Mouse (Mus musculus) ovary, adult 18-20 months (tissue): ENCODE data around the gene Aebp2.
"Not testable (repeated sequence)": the region's sequence is repeated elsewhere in the genome, so short reads cannot be mapped to it uniquely, and the experiment has no call there.

Experiments used
- DNase-seq: peaks from one replicate; pipeline ENCODE4 v3.0.0; 2022; ENCODE audit warnings: low spot score, mixed read lengths

The Aebp2 gene

DNA sequence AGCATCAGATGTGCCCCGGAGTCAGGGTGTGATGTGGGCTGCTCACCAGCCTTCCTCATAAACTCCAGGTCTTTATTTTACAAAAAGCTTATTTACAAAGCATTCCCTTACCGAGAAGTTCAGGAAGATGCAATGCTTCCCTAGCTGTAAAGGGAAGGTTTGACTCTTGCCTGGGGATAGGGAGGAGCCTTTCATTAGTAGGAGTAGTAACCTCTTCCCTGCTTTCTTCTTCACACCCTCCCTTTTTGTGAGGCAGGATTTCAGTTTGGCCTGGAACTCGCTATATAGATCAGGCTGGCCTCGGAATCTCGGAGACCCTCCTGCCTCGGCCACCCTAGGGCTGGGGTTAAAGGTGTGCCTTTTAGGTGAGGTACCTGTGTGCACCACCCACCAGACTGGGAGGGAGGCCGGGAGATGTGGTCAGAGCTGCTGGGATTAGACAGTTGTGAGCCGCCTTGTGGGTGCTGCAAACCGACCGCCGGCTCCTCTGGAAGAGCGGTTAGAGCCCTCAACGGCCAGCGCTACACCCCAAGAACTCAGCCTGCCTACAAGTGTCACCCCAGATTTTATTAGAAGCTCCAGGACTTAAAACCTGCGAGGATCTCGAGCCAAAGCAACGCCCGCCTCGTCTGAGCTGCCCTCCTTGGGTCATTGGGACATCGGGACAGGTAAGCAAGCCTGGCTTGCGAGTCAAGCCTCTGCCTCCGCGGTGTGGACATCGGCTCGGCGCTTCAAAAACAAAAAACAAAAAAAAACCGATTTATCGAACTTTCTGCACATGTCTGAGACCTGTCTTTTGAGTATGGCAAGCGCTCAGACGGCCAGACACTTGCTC lies at the start of gene Aebp2:
Aebp2 (plus strand) TSS at position 273 of the 835 bp plus-strand sequence.
- DNase-seq = no peak

DNA sequence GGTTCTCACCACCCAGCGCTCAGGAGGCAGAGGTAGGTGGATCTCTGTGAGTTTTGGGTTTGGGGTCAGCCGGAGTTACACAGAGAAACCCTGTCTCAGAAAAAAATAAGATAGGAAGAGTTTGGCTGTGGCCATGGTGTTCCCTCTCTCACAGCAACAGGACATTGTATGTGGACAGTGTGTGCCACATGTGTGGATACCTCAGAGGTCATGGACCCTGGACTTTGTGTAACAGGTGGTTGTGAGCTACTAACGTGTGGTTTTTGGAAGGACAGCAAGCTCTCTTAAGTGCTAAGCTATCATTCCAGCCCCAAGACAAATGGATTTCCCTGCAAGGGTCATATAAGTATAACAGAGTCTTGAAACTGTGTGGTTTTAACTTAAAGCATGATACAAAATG lies 47.5 kb upstream of the Aebp2 start:
- no peak for DNase-seq

DNA sequence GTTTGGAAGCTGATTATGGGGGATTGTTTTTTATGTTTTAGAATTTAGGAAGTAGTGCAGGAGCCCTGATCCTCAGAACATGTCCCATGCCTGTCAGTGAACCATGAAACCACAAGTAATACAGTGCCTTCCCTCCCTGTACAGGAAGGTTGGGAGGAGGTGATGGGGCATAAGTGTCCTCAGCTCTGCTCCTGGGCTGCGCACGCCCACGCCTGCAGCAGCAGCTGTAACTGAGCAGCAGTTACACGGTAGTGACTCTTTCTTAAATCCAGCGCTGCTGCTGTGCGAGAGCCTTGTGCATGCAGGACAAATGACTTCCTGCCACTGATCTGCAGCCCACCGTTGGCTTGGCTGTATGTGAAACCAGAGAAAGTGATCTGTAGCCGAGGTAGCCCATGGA lies 46.3 kb upstream of the Aebp2 start:
- DNase-seq = no peak

DNA sequence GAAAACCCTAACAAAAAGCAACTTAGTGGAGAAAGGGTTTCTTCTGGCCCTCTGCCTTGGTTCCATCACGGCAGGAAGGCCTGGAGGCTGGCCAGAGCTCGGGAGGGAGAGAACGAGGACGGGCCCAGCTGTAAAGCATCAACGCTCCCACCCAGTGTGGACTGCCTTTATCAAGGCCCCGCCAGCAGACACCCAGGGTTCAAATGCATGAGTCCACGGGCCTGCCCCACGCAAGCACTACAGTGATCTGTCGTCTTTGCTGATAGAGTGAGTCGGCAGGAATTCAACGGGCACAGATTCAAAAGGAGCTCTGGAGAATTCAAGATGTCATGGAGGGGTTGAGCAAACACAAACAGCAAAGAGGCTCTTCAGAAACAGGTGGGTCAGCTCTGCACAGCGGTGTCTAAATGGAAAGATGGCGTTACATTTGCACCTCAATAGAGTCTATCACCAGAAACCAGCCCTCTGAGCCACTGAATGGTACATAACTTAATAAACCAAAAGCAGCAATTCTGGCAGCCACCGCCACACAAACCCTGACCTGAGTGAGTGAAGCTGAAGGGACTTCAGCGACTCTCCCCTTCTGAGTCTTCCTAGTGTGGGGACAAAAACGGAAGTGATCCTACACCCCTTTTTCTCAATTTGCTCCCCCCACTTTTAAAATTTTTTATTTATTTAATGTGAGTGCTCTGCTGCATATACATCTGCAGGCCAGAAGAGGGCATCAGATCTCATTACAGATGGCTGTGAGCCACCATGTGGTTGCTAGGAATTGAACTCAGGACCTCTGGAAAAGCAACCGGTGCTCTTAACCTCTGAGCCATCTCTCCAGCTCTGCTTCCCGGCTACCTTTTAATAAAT lies 45.3 kb upstream of the Aebp2 start:
- DNase-seq = no peak

DNA sequence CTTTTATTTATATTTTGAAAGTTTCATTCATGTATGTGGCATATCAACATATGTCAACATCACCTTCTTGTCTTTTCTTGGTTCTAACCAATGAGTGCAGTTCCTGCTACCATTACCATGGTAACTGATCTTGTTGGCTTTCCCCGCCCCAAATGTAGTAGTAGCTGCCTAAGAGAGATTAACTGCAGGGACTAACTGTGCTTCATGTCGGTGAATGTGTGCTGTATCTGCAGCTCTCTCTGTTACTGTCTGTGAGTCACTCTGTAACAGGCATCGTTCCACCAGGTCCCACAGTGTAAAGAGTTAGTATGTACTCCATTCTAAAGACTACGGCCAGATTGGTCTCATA lies 44.7 kb upstream of the Aebp2 start:
- no peak for DNase-seq

DNA sequence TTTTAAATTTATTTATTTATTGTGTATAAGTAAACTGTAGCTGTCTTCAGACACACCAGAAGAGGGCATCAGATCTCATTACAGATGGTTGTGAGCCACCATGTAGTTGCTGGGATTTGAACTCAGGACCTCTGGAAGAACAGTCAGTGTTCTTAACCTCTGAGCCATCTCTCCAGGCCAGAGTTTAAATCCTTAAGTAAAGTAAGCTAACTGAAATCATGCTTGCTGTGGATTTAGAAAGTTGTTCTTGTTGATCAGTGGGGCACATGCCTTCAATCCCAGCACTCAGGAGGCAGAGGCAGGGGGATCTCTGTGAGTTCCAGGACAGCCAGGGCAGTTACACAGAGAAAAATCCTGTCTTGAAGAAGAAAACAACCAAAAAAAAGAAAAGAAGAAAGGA lies 43.5 kb upstream of the Aebp2 start:
- not testable (repeated sequence) for DNase-seq

DNA sequence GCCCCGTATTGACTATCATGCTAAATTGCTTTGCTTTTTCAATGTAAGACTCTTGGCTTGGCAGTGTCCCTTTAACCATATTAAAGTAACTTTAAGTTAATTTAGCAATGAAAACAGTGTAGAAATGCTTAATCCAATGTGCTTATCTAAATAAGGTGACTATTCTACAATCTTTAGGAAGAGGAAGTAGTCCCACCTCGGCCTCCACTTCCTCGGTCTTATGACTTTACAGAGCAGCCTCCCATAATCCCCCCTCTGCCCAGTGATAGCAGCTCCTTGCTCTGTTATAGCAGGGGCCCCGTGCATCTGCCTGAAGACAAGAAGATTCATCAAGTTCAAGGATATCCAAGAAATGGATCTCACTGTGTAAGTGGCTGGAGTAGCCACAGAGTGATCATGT lies 42.3 kb upstream of the Aebp2 start:
- no peak for DNase-seq

DNA sequence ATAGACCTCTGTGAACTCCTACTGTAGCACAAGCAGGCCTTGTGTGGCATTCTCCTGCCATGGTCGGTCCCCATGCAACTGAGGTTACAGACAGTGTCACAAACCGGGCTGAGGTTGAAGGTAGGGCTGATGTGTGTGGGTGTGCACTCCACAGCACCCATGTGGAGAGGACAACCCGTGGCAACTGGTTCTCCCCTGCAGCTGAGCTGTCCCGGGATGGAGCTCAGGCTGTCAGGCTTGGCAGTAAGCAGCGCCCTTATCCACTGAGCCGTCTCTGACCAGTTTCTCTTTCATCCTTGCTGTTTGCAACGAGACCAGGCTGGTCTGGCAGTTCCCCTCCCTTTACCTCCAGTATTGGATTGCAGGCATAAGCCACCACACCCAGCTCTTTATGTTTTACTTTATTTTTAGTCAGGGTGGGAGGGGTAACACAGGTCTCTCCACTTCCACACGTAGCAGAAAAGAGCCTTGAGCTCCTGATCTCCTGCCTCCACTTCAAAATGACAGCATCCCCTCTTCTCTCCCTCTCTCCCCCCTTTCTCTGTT lies 35.7 kb upstream of the Aebp2 start:
- DNase-seq = no peak

DNA sequence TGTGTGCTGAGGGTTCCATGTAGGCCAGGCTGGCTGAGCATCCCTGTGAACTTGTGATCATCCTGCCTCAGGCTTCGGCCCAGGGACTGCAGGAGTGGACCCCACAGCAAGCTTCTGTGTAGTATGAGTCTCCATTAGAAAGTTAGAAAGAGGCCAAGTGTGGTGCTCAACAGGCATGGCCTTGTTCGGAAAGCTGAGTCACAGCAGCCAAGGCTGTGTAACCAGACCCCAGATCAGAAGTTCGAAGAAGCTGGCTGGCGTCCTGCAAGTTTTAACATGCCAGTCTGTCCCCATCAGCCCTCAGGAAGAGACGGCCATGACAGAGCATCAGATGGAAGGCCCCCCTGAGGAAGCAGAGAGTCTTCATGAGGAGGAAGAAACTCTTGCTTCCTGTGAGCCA lies 31.1 kb upstream of the Aebp2 start:
- no peak for DNase-seq

DNA sequence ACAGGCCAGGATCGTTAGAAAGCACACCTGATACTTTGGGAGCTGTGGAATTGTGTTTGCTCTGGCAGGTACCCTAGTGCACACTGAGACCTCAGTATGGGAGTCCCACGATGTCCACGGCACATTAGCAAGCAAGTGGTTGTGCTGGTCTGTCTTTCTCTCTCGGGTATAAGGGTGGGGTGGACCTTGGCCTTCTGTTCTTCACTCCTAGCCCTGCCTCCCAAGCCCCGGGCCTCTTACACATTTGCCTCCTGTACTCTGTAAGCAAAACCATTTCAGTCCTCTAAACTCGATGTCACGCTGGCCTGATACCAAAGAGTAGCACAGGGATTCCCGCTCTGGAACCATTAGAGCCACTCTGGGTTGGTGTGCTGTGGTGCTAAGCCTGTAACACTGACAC lies 29.8 kb upstream of the Aebp2 start:
- DNase-seq = no peak

DNA sequence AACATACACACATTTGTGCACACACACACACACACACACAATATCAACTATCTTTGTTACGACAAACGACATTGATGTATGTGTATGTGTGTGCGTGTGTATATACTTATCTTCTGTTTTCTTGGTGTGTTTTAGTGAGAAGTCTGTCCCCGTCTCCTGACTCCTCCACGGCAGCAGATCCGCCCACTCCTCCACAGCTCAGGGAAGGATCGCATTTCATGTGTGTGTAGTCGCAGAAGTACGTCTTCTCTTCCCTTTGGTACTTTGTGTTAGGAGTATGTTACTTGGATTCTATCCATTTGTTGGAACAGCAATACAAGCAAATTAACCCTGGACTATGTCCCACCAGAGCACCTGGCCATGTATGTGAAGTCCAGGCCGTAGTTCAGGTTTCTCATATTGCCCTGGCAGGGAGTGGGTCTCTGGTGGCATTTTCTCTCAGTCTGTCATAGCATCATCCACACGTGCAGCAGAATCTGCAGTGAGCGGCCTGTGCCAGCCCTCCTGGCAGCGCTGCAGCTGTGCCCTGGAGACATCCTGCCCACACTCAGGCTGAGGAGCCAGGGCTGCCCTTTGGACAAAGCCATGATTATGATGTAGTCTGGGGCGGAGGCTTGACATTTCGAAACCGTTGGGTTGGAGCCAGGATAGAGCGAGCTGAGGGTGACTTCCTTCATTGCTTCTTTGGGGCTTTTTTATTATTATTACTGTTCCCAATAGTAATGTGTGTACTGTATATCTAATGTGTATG lies 28.9 kb upstream of the Aebp2 start:
- DNase-seq = peak; percentile 15

DNA sequence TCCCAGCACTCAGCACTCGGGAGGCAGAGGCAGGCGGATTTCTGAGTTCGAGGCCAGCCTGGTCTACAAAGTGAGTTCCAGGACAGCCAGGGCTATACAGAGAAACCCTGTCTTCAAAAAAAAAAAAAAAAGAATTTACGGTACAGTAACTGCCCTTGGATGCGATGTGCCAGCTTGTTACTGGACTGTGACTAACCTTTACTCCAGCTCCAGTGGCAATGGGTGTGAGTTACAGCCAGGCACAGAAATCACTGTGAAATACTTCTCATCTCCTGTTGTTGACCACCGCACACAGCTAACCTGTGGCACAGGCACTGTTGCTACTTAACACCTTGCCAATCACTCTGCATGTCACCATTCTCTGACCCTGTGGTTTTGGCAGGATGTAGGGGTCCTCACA lies 26.9 kb upstream of the Aebp2 start:
- DNase-seq = not testable (repeated sequence)

DNA sequence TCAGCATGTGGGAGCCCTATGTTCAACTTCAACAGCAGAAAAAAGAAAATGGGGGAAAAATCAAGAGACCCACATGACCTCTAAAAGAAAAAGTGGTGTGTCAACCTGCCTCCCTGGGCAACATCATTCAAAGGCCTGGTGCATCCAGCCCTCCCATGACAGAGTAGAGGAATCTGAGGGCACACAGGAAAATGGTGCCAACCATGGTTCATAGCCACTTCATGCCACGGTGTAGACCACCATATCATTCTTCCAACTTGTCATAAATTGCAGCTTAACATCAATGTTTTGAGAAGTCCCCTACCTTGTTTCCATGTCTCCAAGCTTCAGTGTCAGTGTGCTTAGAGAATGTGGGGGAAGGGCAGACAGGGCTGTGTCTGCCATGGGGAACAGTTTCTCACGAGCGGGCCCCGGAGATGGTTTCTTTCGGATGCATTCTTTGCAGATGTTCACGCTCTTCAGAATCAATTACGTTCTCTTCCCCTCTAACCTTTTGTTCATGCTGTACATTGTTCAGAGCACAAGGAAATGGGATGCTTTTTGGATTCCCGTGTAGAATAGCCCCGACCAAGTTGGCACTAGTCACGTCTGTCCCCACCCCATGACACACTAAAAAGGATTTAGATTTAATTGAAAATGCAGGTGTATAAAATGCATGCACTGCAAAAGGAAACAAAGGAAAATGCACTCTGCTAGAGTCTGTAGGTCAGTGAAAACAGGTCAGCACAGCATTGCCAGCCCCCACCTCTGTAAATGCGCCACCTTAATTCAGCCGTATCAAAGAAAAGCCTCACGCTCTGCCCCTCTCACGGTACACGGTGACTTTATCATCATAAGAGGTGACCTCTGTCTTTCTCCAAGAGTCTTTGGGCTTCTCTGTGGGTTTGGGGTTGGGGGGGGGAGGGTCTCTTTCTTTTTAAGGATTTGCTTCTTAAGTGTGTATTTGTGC lies 24.8 kb upstream of the Aebp2 start:
- DNase-seq = no peak

DNA sequence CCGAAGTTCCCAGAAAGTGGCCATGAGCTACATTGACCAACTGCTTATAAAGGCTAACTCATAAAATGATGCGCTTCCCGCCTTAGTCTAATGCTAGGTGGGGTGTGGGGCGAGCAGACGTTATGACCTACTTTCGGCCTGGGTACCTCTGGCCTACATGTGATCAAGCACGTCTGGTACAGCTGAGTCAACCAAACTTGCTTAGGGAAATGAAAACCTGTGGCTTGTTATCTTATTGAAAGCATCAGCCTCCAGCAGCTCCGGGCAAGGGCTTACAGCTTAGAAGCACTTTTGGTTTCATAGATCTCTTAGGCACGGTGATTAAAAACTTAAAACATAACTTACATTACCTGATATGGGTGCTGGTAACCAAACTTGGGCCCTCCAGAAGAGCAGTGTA lies 23.9 kb upstream of the Aebp2 start:
- DNase-seq = no peak

DNA sequence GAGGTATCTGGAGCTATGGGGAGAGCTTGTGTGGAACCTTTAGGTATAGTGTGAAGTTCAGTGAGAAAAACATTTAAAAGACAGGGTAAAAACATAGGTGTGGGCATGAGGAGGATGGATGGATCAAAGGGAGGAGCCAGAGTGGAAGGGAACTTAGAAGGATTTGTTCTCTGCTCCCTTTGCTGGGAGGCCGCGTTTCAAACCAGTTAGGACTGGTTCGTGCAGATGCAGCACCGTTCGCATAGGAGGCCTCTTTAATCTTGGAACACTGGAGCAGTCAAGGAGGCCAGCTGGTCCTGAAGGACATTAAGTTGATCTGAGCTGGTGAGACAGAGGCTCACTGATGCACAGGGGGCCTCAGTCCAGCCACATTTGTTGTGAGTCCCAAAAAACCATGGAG lies 23.1 kb upstream of the Aebp2 start:
- DNase-seq = no peak

DNA sequence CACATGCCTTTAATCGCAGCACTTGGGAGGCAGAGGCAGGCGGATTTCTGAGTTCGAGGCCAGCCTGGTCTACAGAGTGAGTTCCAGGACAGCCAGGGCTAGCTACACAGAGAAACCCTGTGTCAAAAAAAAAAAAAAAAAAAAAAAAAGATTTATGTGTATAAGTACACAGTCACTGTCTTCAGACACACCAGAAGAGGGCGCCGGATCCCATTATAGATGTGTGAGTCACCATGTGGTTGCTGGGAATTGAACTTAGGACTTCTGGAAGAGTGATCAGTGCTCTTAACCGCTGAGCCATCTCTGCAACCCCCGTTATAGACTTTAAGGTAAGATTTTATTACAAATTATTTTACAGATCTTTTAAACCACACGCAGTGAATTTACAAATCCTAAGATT lies 21.8 kb upstream of the Aebp2 start:
- DNase-seq = not testable (repeated sequence)

DNA sequence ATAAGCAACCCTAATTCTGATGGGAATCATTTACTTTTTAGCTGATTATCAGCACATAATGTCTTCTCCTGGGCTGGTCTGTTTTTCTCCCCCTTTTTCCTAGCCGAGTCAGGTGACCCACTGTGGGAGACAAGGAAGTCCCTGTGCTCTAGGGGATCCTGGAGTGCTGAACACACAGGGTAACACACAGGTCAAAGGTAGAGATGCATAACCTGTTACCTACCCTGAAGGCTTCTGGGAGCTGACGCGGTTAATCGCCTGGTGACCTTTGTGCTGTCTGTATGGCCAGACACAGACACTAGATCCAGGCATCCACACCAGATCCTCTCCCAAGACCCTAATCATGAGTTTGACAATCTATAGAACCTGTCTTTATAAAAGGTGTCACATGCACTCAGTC lies 21.3 kb upstream of the Aebp2 start:
- DNase-seq = no peak

DNA sequence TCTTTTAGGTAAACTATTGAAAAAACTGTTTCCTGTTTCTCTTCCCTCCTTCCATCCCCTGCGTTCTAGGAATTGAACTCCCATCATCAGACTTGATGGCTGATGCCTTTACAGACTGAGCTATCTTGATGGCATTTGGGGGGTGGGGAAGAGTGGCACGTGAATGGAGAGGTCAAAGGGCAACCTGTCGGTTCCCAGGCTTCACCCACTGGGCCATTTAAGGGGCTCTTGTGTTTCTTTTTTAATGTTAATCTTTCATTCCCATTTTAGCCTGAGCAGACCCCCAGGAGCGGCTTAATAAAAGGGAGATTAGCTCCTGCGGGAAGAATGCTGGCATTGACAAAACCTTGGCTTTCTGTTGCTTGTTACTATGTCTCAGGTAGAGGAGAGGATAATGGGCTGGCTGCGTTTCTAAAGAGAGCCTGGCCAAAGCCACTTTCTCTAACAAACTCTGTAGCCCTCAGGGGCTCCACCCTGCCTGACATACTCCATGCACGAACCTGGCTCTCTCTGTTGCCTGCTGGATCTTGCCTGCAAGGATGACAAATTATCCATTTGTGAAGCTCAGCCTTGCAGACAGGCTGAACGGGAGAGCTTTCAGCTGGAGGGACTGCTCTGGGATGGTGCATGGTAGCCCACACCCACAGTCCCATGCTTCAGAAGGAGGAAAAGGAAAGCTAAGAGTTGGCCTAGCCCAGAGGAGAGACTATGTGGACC lies 19.1 kb upstream of the Aebp2 start:
- DNase-seq = no peak

DNA sequence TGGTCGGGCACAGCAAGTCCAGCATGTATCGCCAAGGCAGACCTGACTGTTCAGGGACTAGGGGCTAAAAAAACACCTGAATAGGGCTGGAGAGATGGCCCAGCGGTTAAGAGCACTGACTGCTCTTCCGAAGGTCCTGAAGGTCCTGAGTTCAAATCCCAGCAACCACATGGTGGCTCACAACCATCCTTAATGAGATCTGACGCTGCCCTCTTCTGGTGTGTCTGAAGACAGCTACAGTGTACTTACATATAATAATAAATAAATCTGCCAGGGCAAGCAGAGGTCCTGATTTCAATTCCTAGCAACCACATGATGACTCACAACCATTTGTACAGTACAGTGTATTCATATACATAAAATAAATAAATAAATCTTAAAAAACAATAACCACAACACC lies 17.3 kb upstream of the Aebp2 start:
- not testable (repeated sequence) for DNase-seq

DNA sequence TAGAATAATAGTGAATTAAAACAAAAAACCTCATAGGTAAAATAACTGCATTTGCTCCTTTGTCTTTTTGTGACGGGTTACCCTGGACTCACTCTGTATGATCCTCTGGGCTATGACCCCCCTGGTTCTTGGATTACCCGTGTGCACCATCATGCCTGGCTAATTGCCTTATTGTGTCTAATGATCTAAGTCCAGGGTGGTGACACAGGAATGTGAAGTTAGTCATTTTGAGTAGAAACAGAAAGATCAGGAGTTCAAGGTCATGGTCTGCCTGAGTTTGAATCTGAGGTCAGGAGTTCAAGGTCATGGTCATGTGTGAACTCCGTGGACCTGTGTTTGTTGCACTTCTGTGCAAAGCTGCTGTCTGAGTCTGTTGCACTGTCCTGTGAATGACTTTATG lies 16.7 kb upstream of the Aebp2 start:
- no peak for DNase-seq

DNA sequence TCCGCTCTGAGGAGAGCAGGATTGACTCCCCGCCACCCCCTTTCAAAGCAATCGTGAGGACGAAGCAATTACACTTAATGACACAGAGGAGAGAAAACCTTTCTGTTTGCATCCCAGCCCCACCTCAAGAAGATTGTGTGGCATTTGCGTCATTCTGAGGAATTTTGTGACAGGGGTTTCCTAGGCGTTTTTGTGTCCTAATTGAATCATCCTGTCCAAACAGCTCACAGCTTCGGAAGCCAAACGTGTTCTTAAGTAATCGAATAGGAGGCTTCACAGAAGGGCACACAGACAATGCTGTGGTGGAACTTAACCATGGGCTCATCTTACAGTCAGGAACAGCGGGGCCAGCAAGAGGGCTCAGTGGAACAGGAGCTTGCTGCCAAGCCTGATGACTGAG lies 15.9 kb upstream of the Aebp2 start:
- DNase-seq = no peak
